Mouse (Mus musculus): ENCODE data around the gene Aanat.

The Aanat gene

GRCm38 (mm10) chr11:116586310-116586709 is at the start of gene Aanat:
Aanat (plus strand) TSS chr11:116586432.
- no peak for DNase-seq (ENCODE audit: low spot score)

- DNase-seq (ENCODE audit: low spot score), result no peak
Observed at GRCm38 (mm10) chr11:116536685-116537084, 49.5 kb upstream of the Aanat start.

DNA sequence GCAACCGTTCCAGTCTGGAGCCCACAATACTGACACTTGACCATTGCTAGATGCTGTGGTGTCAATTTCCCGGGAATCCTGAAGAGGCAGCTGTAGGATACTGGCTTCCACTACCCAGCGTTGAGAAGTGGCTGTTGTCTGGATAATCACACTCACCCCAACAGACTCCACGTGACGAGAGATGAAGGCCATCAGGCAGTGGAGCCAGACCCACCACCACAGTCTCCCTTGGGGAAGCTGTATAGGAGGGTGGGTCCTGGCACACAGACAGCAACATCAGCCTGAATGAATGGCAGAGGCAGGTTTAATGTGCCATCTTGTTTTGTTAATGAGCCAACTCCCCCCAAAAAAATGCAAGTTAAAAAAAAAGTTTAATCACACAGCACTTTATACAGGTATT is 48.8 kb upstream of the Aanat start:
- DNase-seq (ENCODE audit: low spot score), result no peak

DNA sequence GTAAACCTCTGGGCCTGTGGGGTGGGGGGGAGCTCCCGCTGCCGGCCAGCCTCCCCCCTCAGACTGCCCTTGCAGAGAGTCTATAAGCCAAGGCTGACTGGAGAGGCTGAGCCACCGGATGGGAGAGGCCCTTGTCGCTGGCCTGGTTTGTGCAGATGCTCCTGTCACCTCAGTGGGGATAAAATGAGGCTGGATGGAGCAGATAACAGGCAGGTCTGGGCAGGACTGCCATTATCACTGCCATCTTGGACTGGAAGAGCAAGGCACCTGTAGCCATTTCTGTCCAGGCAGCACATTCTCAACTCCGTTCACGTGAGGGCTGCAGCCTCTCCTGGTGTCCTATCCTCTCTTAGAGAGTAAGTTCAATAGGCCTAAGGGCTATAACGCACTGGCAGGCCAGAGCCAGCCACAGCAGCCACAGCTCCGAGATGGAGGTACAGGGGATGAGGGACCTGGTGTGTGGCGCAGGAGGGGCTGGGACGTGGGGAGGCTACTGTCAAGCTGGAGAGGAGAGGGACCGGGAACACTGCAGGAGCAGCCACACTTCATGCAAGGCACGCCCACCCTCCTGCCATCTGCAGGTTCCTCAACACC is 48.0 kb upstream of the Aanat start:
- no peak for DNase-seq (ENCODE audit: low spot score)

- no peak for DNase-seq (ENCODE audit: low spot score)
Observed at GRCm38 (mm10) chr11:116541183-116541582, 45.0 kb upstream of the Aanat start.

- DNase-seq (ENCODE audit: low spot score), result peak; percentile 72
Observed at GRCm38 (mm10) chr11:116543110-116543509, 43.1 kb upstream of the Aanat start.

DNA sequence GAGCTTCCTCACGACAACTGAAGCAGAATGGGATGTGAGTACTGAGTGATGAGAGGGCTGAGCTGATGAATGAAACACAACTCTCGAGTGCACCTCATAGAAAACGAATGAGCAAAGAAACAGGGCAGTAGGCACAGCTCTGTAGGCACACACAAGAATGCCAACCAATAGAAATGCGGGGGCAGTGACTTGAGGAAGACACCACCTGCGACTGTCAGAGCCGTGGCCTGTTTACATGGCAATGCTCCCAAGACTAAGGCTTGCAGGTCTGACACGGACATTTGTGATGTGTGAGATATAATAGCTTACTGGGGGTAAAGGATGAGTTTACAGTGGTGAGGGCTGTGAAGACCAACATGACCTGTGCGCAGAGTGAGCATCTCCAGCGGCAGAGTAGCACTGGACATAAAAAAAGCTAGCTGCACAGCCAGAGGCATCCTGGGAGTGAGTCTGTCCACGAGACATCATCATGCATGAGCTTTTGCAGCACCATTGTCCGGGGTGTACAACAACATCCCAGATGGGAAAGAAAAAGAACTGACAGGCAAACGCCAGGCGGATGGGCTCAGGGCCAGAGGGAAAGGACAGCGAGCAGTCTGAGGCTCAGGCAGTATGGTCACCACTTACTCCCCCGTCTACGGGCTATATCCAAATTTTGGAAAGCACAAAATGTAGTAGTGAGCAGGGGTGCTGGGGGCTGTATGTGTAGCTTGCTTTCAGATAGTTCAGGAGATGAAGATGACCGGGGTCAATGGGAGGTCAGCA is 38.8 kb upstream of the Aanat start:
- no peak for DNase-seq (ENCODE audit: low spot score)

DNA sequence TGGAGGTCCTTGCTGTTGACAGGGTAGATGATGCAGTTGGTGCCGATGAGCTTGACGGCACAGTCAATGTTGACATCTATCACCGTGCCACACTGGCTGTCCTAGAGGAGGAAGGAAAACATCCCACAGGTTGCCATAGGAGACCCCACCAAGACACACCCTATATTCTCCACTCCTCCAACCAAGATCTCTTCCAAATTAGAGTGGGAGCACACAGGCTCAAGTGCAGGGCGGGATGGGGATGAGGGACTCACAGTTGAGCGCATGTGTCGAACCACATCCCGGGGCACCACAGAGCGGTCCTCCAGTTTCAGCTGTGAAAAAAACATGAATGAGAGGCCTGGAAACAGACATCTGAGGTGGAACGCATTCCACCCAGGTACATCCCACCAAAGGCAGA is 37.5 kb upstream of the Aanat start:
- DNase-seq (ENCODE audit: low spot score), result no peak

DNA sequence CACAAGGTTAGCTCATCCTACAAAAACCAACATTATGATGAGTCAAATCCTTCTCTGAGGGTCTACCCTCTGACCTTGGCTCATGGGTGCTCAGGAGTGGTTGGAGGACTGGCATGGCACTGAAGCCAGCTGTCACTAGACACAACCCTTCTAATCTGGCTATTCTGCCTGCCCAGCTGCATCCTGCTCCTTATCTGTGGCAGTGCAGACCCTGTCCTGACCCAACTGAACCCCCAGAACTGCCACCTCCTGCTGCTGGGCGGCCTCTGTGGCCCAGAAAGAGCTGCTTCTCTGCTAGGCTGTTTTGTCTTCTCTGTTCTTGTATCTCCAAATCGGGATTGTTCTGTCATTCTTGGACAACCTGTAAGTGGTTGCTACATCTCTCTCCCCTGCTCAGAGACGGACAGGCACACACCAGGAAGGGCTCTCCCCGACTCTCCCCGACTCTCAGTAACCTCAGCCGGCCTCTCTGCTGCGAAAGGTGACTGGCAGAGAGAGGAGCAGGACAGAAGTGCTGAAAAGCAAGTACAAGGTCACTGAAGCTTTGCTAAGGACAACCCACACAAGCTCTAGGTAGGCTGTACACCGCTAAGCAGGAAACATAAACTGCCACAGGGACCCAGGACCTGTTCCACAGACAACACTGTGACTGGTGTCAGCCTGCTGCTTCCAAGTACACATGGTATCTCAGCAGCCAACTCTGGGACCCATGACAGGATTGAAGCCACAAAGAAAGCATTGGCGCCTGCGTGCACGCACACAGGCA is 36.8 kb upstream of the Aanat start:
- DNase-seq (ENCODE audit: low spot score), result no peak

DNA sequence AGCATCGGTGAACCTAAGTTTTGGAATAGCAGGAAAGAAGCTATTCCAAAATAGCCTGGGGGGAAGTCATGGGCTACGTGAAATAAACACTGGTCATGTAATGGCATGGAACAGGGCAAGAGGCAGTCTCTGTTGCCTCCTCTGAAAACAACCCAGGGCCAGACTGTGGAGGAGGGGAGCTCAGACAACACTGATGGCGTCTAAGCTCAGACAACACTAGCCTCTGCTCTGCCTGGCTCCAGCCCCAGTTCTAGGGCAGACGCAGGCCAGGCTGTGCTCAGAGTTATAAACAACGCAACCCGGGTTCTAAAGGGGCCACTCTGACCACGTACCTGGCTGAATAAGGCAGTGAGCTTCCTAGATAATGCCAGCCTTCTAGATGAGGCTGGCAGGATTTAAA is 35.5 kb upstream of the Aanat start:
- no peak for DNase-seq (ENCODE audit: low spot score)

- DNase-seq (ENCODE audit: low spot score), result no peak
Observed at GRCm38 (mm10) chr11:116552194-116552593, 34.0 kb upstream of the Aanat start.

DNA sequence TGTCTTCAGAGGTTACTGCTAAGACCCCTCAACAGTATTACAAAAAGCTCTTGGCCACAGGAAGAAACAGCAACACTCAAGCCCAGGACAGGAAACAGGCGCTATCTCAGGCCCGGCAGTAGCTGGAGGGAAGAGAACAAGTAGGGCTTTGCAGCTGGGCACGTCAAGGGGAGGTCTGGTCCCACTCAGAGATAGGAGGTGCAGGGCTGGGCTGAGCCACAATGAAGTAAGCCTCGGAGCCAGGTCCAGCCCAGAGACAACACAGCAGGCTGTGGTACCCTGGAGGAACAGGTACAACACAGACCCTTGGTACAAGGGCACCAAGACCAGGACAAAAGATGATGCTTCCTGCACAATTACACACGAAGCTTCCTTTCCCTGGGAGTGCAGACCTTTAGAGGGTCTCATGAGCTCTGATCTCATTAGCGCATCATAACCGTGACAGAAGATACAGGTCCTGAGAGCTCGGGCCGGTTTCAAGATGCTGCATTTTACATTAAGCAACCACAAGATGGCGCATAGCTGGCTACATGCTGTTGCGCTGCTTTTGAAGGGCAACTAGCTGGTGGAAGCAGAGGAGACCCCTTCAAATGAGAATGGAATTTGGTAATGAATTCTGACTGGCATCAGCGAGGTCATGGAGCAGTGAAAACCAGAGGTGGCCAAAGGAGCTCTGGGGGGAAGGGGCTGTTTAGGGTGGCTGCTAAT is 31.9 kb upstream of the Aanat start:
- peak; percentile 88 for DNase-seq (ENCODE audit: low spot score)

- no peak for DNase-seq (ENCODE audit: low spot score)
Observed at GRCm38 (mm10) chr11:116555572-116555971, 30.7 kb upstream of the Aanat start.

DNA sequence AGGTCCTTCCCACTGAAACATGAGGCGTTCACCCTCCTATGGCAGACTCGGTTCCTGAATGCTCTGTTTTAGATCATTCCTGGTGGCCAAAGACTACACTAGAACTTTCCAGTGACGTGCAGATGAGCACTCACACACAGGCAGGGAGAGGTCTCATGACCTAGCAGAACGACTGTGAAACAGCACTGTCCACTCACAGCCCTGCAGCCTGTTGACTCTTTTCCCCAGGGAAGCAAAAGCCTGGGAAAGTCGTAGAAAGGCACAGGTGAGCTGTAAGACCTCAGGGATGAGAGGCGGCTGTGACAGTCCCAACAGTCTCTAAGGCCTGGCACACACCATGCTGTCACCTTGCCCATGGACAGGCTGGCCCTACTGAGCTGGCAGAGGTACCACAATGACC is 29.9 kb upstream of the Aanat start:
- DNase-seq (ENCODE audit: low spot score), result no peak

GRCm38 (mm10) chr11:116565283-116566041 is 20.8 kb upstream of the Aanat start:
- DNase-seq (ENCODE audit: low spot score), result no peak

DNA sequence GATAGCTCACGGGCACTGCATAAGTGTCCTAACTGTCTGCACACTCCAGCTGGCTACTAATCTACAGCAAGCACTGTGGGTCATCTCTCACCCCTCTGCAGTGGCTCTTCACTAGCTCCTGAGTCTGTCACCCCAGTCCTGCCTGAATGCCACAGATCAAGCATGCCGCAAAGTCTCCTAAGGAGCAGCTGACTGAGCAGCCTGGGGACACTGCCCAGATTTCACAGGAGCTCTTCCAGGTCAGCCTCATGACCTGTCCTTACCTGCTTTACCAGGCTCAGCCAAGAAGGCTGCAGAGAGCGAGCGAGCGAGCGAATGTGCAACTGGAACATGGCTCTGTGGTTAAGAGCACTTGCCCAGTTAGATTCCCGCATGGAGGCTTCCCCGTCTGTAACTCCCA is 18.7 kb upstream of the Aanat start:
- no peak for DNase-seq (ENCODE audit: low spot score)

GRCm38 (mm10) chr11:116570821-116571220 is 15.4 kb upstream of the Aanat start:
- DNase-seq (ENCODE audit: low spot score), result no peak

- no peak for DNase-seq (ENCODE audit: low spot score)
Observed at GRCm38 (mm10) chr11:116571767-116572679, 14.2 kb upstream of the Aanat start.

GRCm38 (mm10) chr11:116572756-116573543 is 13.3 kb upstream of the Aanat start:
- DNase-seq (ENCODE audit: low spot score), result no peak

DNA sequence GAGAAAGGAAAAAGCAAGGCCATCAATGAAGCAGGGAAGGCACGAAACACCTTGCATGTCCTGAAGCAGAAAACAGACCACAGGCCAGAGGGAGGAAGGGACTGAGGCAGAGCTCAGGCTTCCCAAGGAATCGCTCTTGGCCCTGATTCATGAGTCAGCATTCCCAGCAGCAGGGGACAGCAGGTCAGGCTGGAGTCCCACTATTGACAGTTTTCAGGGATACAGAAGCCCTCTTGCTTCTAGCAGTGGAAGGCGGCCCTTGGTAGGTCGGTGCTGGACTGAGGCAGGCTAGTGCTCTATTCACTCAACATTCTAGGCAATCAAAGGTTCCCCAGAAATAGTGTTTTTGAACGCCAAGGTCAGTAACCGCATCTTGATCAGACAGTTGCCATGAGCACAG is 11.7 kb upstream of the Aanat start:
- no peak for DNase-seq (ENCODE audit: low spot score)
